Mouse (Mus musculus) heart, embryonic 14.5 days (tissue): ENCODE results near the gene Ptch1. TPM values are rescaled to one million over a fixed set of nuclear protein-coding genes. Genes with fewer than 3 reads are reported as not detected.

Experiments
- ATAC-seq: fragments of 200-750 bp; cut with Nextera tagmentation; 2 replicates; pipeline ENCODE4 v1.8.0; 2017; ENCODE audit warnings: low read depth, moderate TSS enrichment; ENCODE audit not compliant: insufficient number of reproducible peaks, insufficient read depth, low FRiP score
- H3K27ac ChIP-seq, 2 experiments: fragments of 200-500 bp in 1 of 2; fragments of 300-500 bp in 1 of 2; sonication (generic) in 1 of 2; replicated peaks in 1 of 2; 2 replicates each; pipeline ENCODE4 v1.5.1; 2012 to 2014; ENCODE audit warnings: low read depth in 2 of 2, low read length in 2 of 2, control low read depth in 1 of 2, mild to moderate bottlenecking in 1 of 2, mixed read lengths in 1 of 2; ENCODE audit not compliant: control insufficient read depth in 1 of 2, insufficient read depth in 1 of 2
- H3K27me3 ChIP-seq: fragments of 300-500 bp; sonication (generic); 2 replicates; pipeline ENCODE4 v1.6.1; 2014; ENCODE audit warnings: mild to moderate bottlenecking, low read length, control low read depth; ENCODE audit not compliant: control insufficient read depth, insufficient read depth
- H3K36me3 ChIP-seq: fragments of 300-500 bp; sonication (generic); 2 replicates; pipeline ENCODE4 v1.6.1; 2014; ENCODE audit warnings: mild to moderate bottlenecking, control low read depth, low read length, mixed read lengths; ENCODE audit not compliant: control insufficient read depth, insufficient read depth
- H3K4me1 ChIP-seq, 2 experiments: fragments of 200-500 bp in 1 of 2; fragments of 300-500 bp in 1 of 2; sonication (generic) in 1 of 2; 2 replicates each; pipeline ENCODE4 v1.6.1; 2012 to 2014; ENCODE audit warnings: low read length in 2 of 2, control low read depth in 1 of 2, mixed read lengths in 1 of 2; ENCODE audit not compliant: control insufficient read depth in 2 of 2, insufficient read depth in 2 of 2
- H3K4me2 ChIP-seq: fragments of 300-500 bp; sonication (generic); 2 replicates; pipeline ENCODE4 v1.6.1; 2014; ENCODE audit warnings: mild to moderate bottlenecking, low read length
- H3K4me3 ChIP-seq, 2 experiments: fragments of 200-500 bp in 1 of 2; fragments of 300-500 bp in 1 of 2; sonication (generic) in 1 of 2; 2 replicates each; pipeline ENCODE4 v1.5.1; 2012 to 2014; ENCODE audit warnings: low read length in 2 of 2, mild to moderate bottlenecking in 2 of 2, control low read depth in 1 of 2, low read depth in 1 of 2, moderate library complexity in 1 of 2; ENCODE audit not compliant: control insufficient read depth in 1 of 2, insufficient read depth in 1 of 2
- H3K9ac ChIP-seq: fragments of 300-500 bp; sonication (generic); 2 replicates; pipeline ENCODE4 v1.6.1; 2014; ENCODE audit warnings: mild to moderate bottlenecking, low read length
- H3K9me3 ChIP-seq: fragments of 300-500 bp; sonication (generic); 2 replicates; pipeline ENCODE4 v1.6.1; 2016; ENCODE audit warnings: low read length, control low read depth; ENCODE audit not compliant: control insufficient read depth
- WGBS: fragments of 180-500 bp; shearing (Covaris S2); extraction: QIAGEN DNeasy Blood & Tissue Kit; methylation state at CpG from one replicate; pipeline ENCODE4 v1.1.7; 2014; 5-methylcytosine and 5-hydroxymethylcytosine counted together
- polyA plus RNA-seq: library from polyadenylated mRNA; unstranded; fragments of >200 nt; fragmentation: Nextera tagmentation; extraction: Ambion mirVana; gene quantifications from 2 replicates; pipeline ENCODE4 v1.2.1, GENCODE M21; 2014

Ptch1 gene
- polyA plus RNA-seq, 1 experiment from 2014 or later = 8.4 TPM

- Histone ChIP-seq H3K9me3 (no peaks in the 10 kb centered on the region), H3K4me1 (peaks cover 17 to 42% of the 10 kb centered on the region in 2 experiments), H3K27me3 (no peaks in the 10 kb centered on the region), H3K4me3 (peak overlapping the region; percentile 73 to 85), H3K9ac (peak overlapping the region; percentile 92), H3K27ac (peak overlapping the region; percentile 89 to 98), H3K36me3 (0 out of 2 replicates have a peak, but pooled peaks cover 12% of the 10 kb centered on the region), H3K4me2 (peak overlapping the region; percentile 84)
- ATAC-seq = peak; percentile 62
- under 1% methylated on average over 48 of the region's 51 CpGs for WGBS
These were observed 10.2 kb downstream of the Ptch1 start for GRCm38 (mm10) chr13:63562972-63563780.

GRCm38 (mm10) chr13:63562141-63562971 lies 11.0 kb downstream of the Ptch1 start:
- Histone ChIP-seq H3K27me3 (no peaks in the 10 kb centered on the region), H3K36me3 (0 out of 2 replicates have a peak, but pooled peaks cover 12% of the 10 kb centered on the region), H3K4me3 (peak overlapping the region; percentile 73 to 85), H3K9me3 (no peaks in the 10 kb centered on the region), H3K4me2 (peak overlapping the region; percentile 84), H3K27ac (peak overlapping the region; percentile 21 to 98; a peak in 3 of 4 replicates), H3K4me1 (peaks cover 16 to 50% of the 10 kb centered on the region in 2 experiments), H3K9ac (peak overlapping the region; percentile 92)
- no peak for ATAC-seq
- under 1% methylated on average over 7 of the region's 7 CpGs for WGBS

- Histone ChIP-seq H3K9ac (no peak overlapping the region), H3K4me3 (no peak overlapping the region), H3K4me1 (peaks cover 24 to 73% of the 10 kb centered on the region in 2 experiments), H3K36me3 (0 out of 2 replicates have a peak, but pooled peaks cover 12% of the 10 kb centered on the region), H3K27ac (0 out of 4 replicates have a peak overlapping the region, but pooled peaks of 1 of the 2 experiments have one; percentile 24), H3K4me2 (peak overlapping the region; percentile 11; the same call in 1 of the 2 replicates), H3K27me3 (no peaks in the 10 kb centered on the region), H3K9me3 (no peaks in the 10 kb centered on the region)
- WGBS = 30% methylated on average over 8 of the region's 8 CpGs
- ATAC-seq = no peak
These were observed 15.0 kb downstream of the Ptch1 start for GRCm38 (mm10) chr13:63558297-63558890.

GRCm38 (mm10) chr13:63556431-63556830 lies 17.0 kb downstream of the Ptch1 start:
- Histone ChIP-seq H3K4me2 (no peak overlapping the region), H3K4me1 (peaks cover 29 to 80% of the 10 kb centered on the region in 2 experiments), H3K36me3 (0 out of 2 replicates have a peak, but pooled peaks cover 15% of the 10 kb centered on the region), H3K4me3 (no peak overlapping the region), H3K27ac (no peak overlapping the region; a peak in 1 of 4 replicates), H3K9me3 (no peaks in the 10 kb centered on the region), H3K9ac (no peak overlapping the region), H3K27me3 (no peaks in the 10 kb centered on the region)
- 16% methylated on average over 1 of the region's 1 CpGs for WGBS
- ATAC-seq = no peak

- Histone ChIP-seq H3K9me3 (no peaks in the 10 kb centered on the region), H3K4me3 (no peak overlapping the region)
- 45% methylated on average over 5 of the region's 5 CpGs for WGBS
These were observed 17.5 kb downstream of the Ptch1 start for GRCm38 (mm10) chr13:63555885-63556284.

GRCm38 (mm10) chr13:63554569-63554968 lies 18.8 kb downstream of the Ptch1 start:
- no peak overlapping the region for H3K4me2 ChIP-seq

More at GRCm38 (mm10) chr13:63555885-63556284, 17.5 kb downstream of the Ptch1 start:
- Histone ChIP-seq H3K4me1 (peaks cover 31 to 80% of the 10 kb centered on the region in 2 experiments), H3K36me3 (0 out of 2 replicates have a peak, but pooled peaks cover 14% of the 10 kb centered on the region), H3K27ac (no peak overlapping the region), H3K9ac (peak overlapping the region; percentile 17; the same call in 1 of the 2 replicates), H3K4me2 (no peak overlapping the region), H3K27me3 (no peaks in the 10 kb centered on the region)
- no peak for ATAC-seq

GRCm38 (mm10) chr13:63553436-63553835 lies 20.0 kb downstream of the Ptch1 start:
- no peak overlapping the region for H3K27ac ChIP-seq
- H3K36me3 ChIP-seq = 0 out of 2 replicates have a peak, but pooled peaks cover 7% of the 10 kb centered on the region
- no peak overlapping the region for H3K9ac ChIP-seq
- no peaks in the 10 kb centered on the region for H3K27me3 ChIP-seq
- H3K9me3 ChIP-seq = no peaks in the 10 kb centered on the region
- ATAC-seq = no peak
- H3K4me3 ChIP-seq = no peak overlapping the region
- 39% methylated on average over 5 of the region's 5 CpGs for WGBS
- no peak overlapping the region for H3K4me2 ChIP-seq
- peaks cover 24 to 79% of the 10 kb centered on the region in 2 experiments for H3K4me1 ChIP-seq

More at GRCm38 (mm10) chr13:63554569-63554968, 18.8 kb downstream of the Ptch1 start:
- no peak for ATAC-seq
- Histone ChIP-seq H3K9ac (no peak overlapping the region), H3K27me3 (no peaks in the 10 kb centered on the region), H3K27ac (no peak overlapping the region), H3K4me3 (no peak overlapping the region), H3K4me1 (peaks cover 27 to 79% of the 10 kb centered on the region in 2 experiments), H3K9me3 (no peaks in the 10 kb centered on the region), H3K36me3 (0 out of 2 replicates have a peak, but pooled peaks cover 9% of the 10 kb centered on the region)
- 76% methylated on average over 11 of the region's 11 CpGs for WGBS
